Mouse (Mus musculus): ENCODE results near the gene Bdkrb1. TPM values are rescaled to one million over a fixed set of nuclear protein-coding genes. Genes with fewer than 3 reads are reported as not detected.

The Bdkrb1 gene
- total and polyA plus RNA-seq, 2 experiments from 2014 or later: 0.63 TPM; not detected in 1

DNA sequence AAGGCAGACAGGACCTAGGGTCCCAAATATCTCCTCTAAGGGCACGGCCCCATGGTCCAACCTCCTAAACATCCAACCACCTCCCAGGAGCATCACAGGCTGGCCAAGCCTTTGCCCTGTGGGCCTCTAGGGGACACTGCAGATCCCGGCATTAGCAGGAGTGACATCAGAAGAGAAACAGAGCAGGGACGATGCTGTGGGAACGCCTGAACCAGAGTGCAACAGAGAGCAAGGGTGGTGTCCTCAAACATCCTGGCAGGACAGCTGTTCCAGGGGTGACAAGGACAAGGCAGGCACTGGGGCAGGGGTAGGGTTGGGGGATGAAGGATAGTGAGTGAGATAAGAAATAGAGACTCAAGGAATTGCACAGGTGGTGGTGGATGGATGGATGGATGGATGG, 4.0 kb downstream of the Bdkrb1 start:
- TF ChIP-seq CTCF (IDR thresholded peaks at IDR 0.05; ENCODE audit: low read depth): no peak
- 85% methylated on average over 4 of the region's 4 CpGs for WGBS
- ATAC-seq: no peak
- H3K27me3 ChIP-seq (ENCODE audit: insufficient read depth, low read length): no peaks in the 10 kb centered on the region
- H3K4me2 ChIP-seq (ENCODE audit: low read depth, low read length): no peak overlapping the region
- no peaks in the 10 kb centered on the region for H3K36me3 ChIP-seq (ENCODE audit: insufficient read depth, low read length)
- no peak overlapping the region for H3K27ac ChIP-seq
- no peak overlapping the region for H3K9ac ChIP-seq (replicated peaks; ENCODE audit: low read length)
- H3K9me3 ChIP-seq (ENCODE audit: low read length): no peaks in the 10 kb centered on the region
- no peak overlapping the region for H3K4me3 ChIP-seq (ENCODE audit: low read length)
- no peak for DNase-seq (ENCODE audit: low spot score)
- peaks cover 4% of the 10 kb centered on the region; the same call in 1 of the 2 replicates for H3K4me1 ChIP-seq (ENCODE audit: insufficient read depth, low read length)

DNA sequence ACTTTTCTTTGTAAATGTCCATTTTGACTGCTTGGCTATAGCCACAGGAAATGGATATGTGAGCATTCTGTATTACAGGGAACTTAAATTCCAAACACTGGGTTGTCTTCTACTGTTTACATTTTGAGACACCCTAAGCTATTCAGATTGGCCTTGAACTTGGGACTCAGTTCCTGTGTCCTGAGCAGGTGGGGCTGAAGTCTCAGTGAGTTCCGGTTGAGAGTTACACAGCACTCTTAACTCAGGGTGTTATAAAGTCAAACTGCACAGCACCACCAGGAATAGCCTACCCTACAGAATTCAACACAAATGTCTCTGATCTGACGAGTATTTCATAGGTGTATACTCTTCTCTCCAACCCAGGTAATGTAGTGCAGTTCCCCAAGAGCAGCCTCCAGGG, 8.2 kb downstream of the Bdkrb1 start:
- H3K9ac ChIP-seq (replicated peaks; ENCODE audit: low read length): no peak overlapping the region
- no peaks in the 10 kb centered on the region for H3K36me3 ChIP-seq (ENCODE audit: insufficient read depth, low read length)
- H3K4me1 ChIP-seq (ENCODE audit: insufficient read depth, low read length): no peaks in the 10 kb centered on the region
- no peaks in the 10 kb centered on the region for H3K9me3 ChIP-seq (ENCODE audit: low read length)
- WGBS: 85% methylated on average over 2 of the region's 2 CpGs
- ATAC-seq: no peak
- H3K27me3 ChIP-seq (ENCODE audit: insufficient read depth, low read length): no peaks in the 10 kb centered on the region
- TF ChIP-seq CTCF (IDR thresholded peaks at IDR 0.05; ENCODE audit: low read depth): no peak
- H3K4me2 ChIP-seq (ENCODE audit: low read depth, low read length): no peak overlapping the region
- H3K27ac ChIP-seq: no peak overlapping the region
- no peak overlapping the region for H3K4me3 ChIP-seq (ENCODE audit: low read length)
- DNase-seq (ENCODE audit: low spot score): no peak

DNA sequence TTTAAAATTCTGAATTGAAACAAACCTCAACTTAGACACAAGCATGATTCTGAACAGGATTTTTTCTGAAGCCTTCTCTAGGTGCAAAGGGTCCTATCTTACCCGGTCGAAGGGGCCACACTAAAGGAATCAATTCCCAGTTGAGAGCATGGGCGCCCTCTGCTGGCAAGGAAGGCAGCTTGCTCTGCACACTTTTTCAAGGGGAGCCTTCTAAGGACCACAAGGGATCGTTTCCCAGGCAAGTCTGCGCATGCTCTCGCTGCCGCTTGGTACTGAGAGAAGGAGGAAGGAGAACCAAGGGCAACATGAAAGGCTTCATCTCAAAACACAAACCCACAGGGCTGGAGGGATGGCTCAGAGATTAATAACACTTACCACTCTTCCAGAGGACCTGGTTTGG, 8.9 kb downstream of the Bdkrb1 start:
- Histone ChIP-seq H3K9ac (replicated peaks; ENCODE audit: low read length) (no peak overlapping the region), H3K9me3 (ENCODE audit: low read length) (no peaks in the 10 kb centered on the region), H3K36me3 (ENCODE audit: insufficient read depth, low read length) (no peaks in the 10 kb centered on the region), H3K27me3 (ENCODE audit: insufficient read depth, low read length) (no peaks in the 10 kb centered on the region), H3K4me1 (ENCODE audit: insufficient read depth, low read length) (no peaks in the 10 kb centered on the region), H3K27ac (no peak overlapping the region; the same call in 1 of the 2 replicates), H3K4me2 (ENCODE audit: low read depth, low read length) (0 out of 2 replicates have a peak overlapping the region, but pooled peaks have one; percentile 8), H3K4me3 (ENCODE audit: low read length) (no peak overlapping the region)
- DNase-seq (ENCODE audit: low spot score): peak; percentile 95
- TF ChIP-seq CTCF (IDR thresholded peaks at IDR 0.05; ENCODE audit: low read depth): peak; percentile 92
- WGBS: 8% methylated on average over 7 of the region's 7 CpGs
- ATAC-seq: peak; percentile 80

DNA sequence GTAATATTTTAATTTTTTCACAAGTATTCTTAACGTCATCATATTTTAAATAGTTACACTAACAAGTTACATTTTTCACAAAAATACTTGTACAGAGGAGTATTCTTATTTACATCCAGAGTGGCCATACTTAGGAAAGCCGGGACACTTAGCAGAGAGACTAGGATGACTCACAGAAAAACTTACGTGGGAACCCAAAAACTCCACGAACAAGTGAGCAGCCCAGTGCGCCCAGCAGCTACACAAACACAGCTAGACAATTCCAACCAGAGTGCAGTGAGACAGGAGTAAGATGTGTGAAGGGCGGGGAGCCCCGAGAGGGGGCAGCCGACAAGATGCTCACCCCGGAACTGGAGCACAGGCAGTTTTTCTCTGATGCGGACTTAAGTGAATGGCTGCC, 10.7 kb downstream of the Bdkrb1 start:
- H3K4me1 ChIP-seq (ENCODE audit: insufficient read depth, low read length): no peaks in the 10 kb centered on the region
- no peaks in the 10 kb centered on the region for H3K27me3 ChIP-seq (ENCODE audit: insufficient read depth, low read length)
- no peaks in the 10 kb centered on the region for H3K9me3 ChIP-seq (ENCODE audit: low read length)
- H3K27ac ChIP-seq: no peak overlapping the region
- ATAC-seq: no peak
- no peak overlapping the region for H3K4me3 ChIP-seq (ENCODE audit: low read length)
- 93% methylated on average over 10 of the region's 10 CpGs for WGBS
- H3K9ac ChIP-seq (replicated peaks; ENCODE audit: low read length): no peak overlapping the region
- H3K36me3 ChIP-seq (ENCODE audit: insufficient read depth, low read length): peaks cover 12% of the 10 kb centered on the region; the same call in 1 of the 2 replicates
- no peak for DNase-seq (ENCODE audit: low spot score)
- H3K4me2 ChIP-seq (ENCODE audit: low read depth, low read length): no peak overlapping the region
- TF ChIP-seq CTCF (IDR thresholded peaks at IDR 0.05; ENCODE audit: low read depth): no peak

DNA sequence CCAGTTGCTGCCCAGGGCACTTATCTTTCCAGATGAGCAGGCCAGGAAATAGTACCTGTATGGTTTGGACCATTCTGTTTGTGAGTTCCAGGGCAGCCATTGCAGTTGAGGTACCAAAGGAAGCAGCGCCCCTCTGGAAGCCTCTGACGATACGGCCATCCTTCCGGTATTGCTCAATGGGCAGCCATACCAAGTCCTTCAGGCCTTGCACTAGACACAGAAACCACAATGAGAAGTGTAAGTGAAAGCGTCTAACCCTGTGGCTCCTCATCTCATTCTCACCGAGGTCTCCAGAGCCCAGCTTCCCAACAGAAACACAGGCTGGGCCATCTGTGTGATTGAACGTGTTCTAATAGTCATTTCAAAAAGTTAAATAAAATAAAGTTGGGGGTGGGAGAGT, 19.2 kb downstream of the Bdkrb1 start:
- WGBS: 96% methylated on average over 7 of the region's 7 CpGs
- no peak overlapping the region for H3K27ac ChIP-seq
- TF ChIP-seq CTCF (IDR thresholded peaks at IDR 0.05; ENCODE audit: low read depth): no peak
- H3K27me3 ChIP-seq (ENCODE audit: insufficient read depth, low read length): no peaks in the 10 kb centered on the region
- H3K9ac ChIP-seq (replicated peaks; ENCODE audit: low read length): no peak overlapping the region
- no peaks in the 10 kb centered on the region for H3K9me3 ChIP-seq (ENCODE audit: low read length)
- H3K36me3 ChIP-seq (ENCODE audit: insufficient read depth, low read length): peaks cover 61% of the 10 kb centered on the region
- no peak for DNase-seq (ENCODE audit: low spot score)
- H3K4me2 ChIP-seq (ENCODE audit: low read depth, low read length): no peak overlapping the region
- no peaks in the 10 kb centered on the region for H3K4me1 ChIP-seq (ENCODE audit: insufficient read depth, low read length)
- no peak overlapping the region for H3K4me3 ChIP-seq (ENCODE audit: low read length)
- ATAC-seq: no peak

DNA sequence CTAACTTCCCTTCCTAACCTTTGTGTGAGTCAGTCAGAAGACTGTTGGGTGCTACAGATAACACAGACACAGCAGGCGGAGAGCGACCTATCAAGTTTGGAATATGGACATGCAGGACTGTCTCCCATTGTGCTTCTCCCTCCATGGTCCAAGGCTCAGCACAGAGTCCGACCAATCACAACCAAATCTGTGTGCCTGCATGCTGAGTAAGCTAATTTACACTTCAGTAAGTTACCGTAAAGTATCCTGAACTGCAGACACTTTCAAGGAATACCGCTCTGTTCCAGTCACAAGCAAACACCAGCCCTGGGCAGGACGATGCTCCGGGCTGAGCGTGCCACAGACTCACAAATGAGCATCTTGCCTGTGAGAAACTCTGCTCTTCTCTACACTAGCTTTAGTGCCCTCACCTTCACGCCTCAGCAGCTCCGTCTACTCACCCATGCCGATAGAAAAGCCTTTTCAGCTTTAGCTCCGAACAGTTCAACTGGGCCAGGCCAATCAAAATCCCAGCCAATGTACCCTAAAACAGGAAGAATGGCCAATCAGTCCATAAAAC, 20.2 kb downstream of the Bdkrb1 start:
- ATAC-seq (no peak), DNase-seq (ENCODE audit: low spot score) (no peak)
- H3K4me3 ChIP-seq (ENCODE audit: low read length): no peak overlapping the region
- no peaks in the 10 kb centered on the region for H3K4me1 ChIP-seq (ENCODE audit: insufficient read depth, low read length)
- H3K9me3 ChIP-seq (ENCODE audit: low read length): no peaks in the 10 kb centered on the region
- no peak overlapping the region for H3K4me2 ChIP-seq (ENCODE audit: low read depth, low read length)
- H3K9ac ChIP-seq (replicated peaks; ENCODE audit: low read length): no peak overlapping the region
- no peak for TF ChIP-seq CTCF (IDR thresholded peaks at IDR 0.05; ENCODE audit: low read depth)
- no peaks in the 10 kb centered on the region for H3K27me3 ChIP-seq (ENCODE audit: insufficient read depth, low read length)
- H3K27ac ChIP-seq: no peak overlapping the region
- H3K36me3 ChIP-seq (ENCODE audit: insufficient read depth, low read length): peaks cover 61% of the 10 kb centered on the region
- 63% methylated on average over 12 of the region's 12 CpGs for WGBS

DNA sequence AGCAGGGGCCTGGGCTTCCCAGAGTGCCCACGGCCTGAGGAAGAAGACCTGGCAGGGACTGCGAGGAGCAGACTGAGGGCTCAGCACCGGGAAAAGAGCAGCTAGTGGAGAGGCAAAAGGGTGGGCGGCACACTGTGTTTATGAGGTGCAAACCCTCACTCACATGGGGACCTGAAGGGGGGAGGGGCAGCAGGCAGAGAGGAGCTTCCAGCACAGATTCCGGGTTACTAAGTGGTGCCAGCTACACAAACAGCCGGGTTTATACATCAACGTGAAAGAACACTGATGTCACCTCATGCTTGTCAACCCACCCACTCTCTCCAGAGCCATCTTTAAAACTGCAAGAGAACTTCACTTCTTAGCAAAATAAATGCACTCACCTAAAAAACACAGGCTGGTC, 22.9 kb downstream of the Bdkrb1 start:
- ATAC-seq: no peak
- Histone ChIP-seq H3K36me3 (ENCODE audit: insufficient read depth, low read length) (peaks cover 50% of the 10 kb centered on the region), H3K4me2 (ENCODE audit: low read depth, low read length) (no peak overlapping the region), H3K27ac (no peak overlapping the region; the same call in 1 of the 2 replicates), H3K9me3 (ENCODE audit: low read length) (no peaks in the 10 kb centered on the region), H3K27me3 (ENCODE audit: insufficient read depth, low read length) (no peaks in the 10 kb centered on the region), H3K4me3 (ENCODE audit: low read length) (no peak overlapping the region), H3K4me1 (ENCODE audit: insufficient read depth, low read length) (no peaks in the 10 kb centered on the region), H3K9ac (replicated peaks; ENCODE audit: low read length) (no peak overlapping the region)
- DNase-seq (ENCODE audit: low spot score): no peak
- 76% methylated on average over 7 of the region's 7 CpGs for WGBS
- TF ChIP-seq CTCF (IDR thresholded peaks at IDR 0.05; ENCODE audit: low read depth): no peak

Data from hindbrain, postnatal 0 days (tissue).